Mouse (Mus musculus): ENCODE results near the gene Psma7. TPM values are rescaled to one million over a fixed set of nuclear protein-coding genes. Genes with fewer than 3 reads are reported as not detected.

Gene Psma7
- polyA plus RNA-seq, 1 experiment: 254 TPM

GRCm38 (mm10) chr2:180011370-180011769 lies 30.9 kb downstream of the Psma7 start:
- 84% methylated on average over 6 of the region's 6 CpGs for WGBS
- H3K27me3 ChIP-seq (ENCODE audit: control insufficient read depth, insufficient read depth, low read length): no peaks in the 10 kb centered on the region
- H3K27ac ChIP-seq (ENCODE audit: insufficient read depth, low read length): no peak overlapping the region
- no peak for DNase-seq
- TF ChIP-seq CTCF (IDR thresholded peaks at IDR 0.05; ENCODE audit: borderline replicate concordance, insufficient read depth, low read depth, low read length) (no peak), POLR2A (IDR thresholded peaks at IDR 0.05; ENCODE audit: borderline replicate concordance, insufficient read depth, low read length) (no peak)
- no peak overlapping the region for H3K4me3 ChIP-seq (replicated peaks; ENCODE audit: insufficient read depth, low read depth, low read length)
- H3K4me1 ChIP-seq (ENCODE audit: control insufficient read depth, insufficient read depth, low read length): no peaks in the 10 kb centered on the region

DNA sequence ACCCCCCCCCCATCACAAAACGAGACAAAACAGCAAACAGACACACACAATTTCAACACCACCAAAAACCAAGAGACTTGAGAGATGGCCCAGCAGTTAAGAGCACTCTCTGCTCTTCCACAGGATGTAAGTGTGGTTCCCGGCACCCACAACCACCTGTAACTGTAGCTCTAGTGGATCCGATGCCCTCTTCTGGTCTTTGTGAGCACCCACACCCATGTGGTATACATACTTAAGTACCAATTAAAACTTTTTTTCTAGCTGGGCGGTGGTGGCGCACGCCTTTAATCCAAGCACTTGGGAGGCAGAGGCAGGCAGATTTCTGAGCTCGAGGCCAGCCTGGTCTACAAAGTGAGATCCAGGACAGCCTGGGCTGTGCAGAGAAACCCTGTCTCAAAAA lies 31.5 kb downstream of the Psma7 start:
- no peak for DNase-seq
- 92% methylated on average over 7 of the region's 7 CpGs for WGBS
- Histone ChIP-seq H3K4me3 (replicated peaks; ENCODE audit: insufficient read depth, low read depth, low read length) (no peak overlapping the region), H3K4me1 (ENCODE audit: control insufficient read depth, insufficient read depth, low read length) (no peaks in the 10 kb centered on the region), H3K27ac (ENCODE audit: insufficient read depth, low read length) (no peak overlapping the region), H3K27me3 (ENCODE audit: control insufficient read depth, insufficient read depth, low read length) (no peaks in the 10 kb centered on the region)
- TF ChIP-seq POLR2A (IDR thresholded peaks at IDR 0.05; ENCODE audit: borderline replicate concordance, insufficient read depth, low read length) (no peak), CTCF (IDR thresholded peaks at IDR 0.05; ENCODE audit: borderline replicate concordance, insufficient read depth, low read depth, low read length) (no peak)

GRCm38 (mm10) chr2:180006352-180007017 lies 35.7 kb downstream of the Psma7 start:
- Histone ChIP-seq H3K4me3 (replicated peaks; ENCODE audit: insufficient read depth, low read depth, low read length) (no peak overlapping the region), H3K27ac (ENCODE audit: insufficient read depth, low read length) (no peak overlapping the region), H3K4me1 (ENCODE audit: control insufficient read depth, insufficient read depth, low read length) (no peaks in the 10 kb centered on the region), H3K27me3 (ENCODE audit: control insufficient read depth, insufficient read depth, low read length) (no peaks in the 10 kb centered on the region)
- no peak for DNase-seq
- WGBS: 51% methylated on average over 9 of the region's 9 CpGs
- TF ChIP-seq CTCF (IDR thresholded peaks at IDR 0.05; ENCODE audit: borderline replicate concordance, insufficient read depth, low read depth, low read length) (no peak), POLR2A (IDR thresholded peaks at IDR 0.05; ENCODE audit: borderline replicate concordance, insufficient read depth, low read length) (no peak)

DNA sequence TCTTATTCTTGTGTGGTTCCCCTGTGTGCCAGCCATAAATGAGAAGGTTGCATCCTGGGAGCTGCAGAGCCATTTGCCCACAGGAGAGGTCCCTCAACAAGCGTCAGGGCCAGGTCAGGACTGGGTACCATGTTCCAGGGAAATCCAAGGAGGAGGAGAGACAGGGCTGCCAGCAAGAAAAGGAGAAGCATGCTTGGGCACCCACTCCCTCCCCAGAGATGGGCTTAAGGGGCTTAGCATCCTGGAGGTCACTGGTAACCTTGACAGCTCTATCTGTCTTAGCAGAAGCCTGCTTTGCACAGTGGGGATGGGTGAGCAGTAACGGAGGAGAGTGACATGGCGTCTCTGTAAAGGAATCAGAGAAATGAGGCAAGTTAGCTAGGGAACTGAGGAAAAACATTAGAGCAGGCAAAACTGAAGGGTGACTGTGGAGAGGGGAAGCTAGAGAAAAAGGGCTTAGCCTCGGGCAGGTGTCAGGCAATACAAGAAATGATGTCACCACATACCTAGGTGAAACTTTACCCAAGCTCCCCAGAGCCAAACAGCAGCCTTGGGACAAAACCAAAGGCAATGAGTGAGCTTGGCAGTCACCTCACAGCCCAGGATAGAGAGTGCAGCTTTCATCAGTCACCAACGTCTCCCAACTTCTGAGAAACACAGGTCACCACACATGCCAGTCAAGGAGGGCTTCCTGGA lies 36.4 kb downstream of the Psma7 start:
- 55% methylated on average over 5 of the region's 5 CpGs for WGBS
- Histone ChIP-seq H3K27me3 (ENCODE audit: control insufficient read depth, insufficient read depth, low read length) (no peaks in the 10 kb centered on the region), H3K27ac (ENCODE audit: insufficient read depth, low read length) (no peak overlapping the region), H3K4me1 (ENCODE audit: control insufficient read depth, insufficient read depth, low read length) (no peaks in the 10 kb centered on the region), H3K4me3 (replicated peaks; ENCODE audit: insufficient read depth, low read depth, low read length) (no peak overlapping the region)
- TF ChIP-seq CTCF (IDR thresholded peaks at IDR 0.05; ENCODE audit: borderline replicate concordance, insufficient read depth, low read depth, low read length): no peak
- no peak for TF ChIP-seq POLR2A (IDR thresholded peaks at IDR 0.05; ENCODE audit: borderline replicate concordance, insufficient read depth, low read length)
- DNase-seq: no peak

DNA sequence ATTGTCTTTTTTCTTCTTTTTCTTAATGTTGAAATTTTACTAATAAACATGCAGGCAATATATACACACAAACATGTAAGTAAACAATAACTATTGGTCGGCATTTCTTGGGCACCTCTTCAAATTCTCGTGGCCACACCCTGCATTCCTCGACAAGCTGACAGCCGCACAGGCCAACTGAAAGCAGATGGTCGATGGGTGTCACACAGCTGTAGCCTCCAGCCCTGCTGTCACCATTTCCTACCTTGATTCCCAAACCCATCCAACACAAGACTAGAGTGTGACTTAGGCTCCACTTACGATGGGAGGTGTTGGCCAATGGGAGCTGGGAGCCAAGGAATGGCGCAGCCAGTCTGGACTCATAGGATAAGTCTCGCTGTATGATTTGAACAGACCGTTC lies 40.6 kb downstream of the Psma7 start:
- 75% methylated on average over 9 of the region's 9 CpGs for WGBS
- Histone ChIP-seq H3K4me3 (replicated peaks; ENCODE audit: insufficient read depth, low read depth, low read length) (no peak overlapping the region), H3K27ac (ENCODE audit: insufficient read depth, low read length) (no peak overlapping the region), H3K27me3 (ENCODE audit: control insufficient read depth, insufficient read depth, low read length) (no peaks in the 10 kb centered on the region), H3K4me1 (ENCODE audit: control insufficient read depth, insufficient read depth, low read length) (no peaks in the 10 kb centered on the region)
- TF ChIP-seq POLR2A (IDR thresholded peaks at IDR 0.05; ENCODE audit: borderline replicate concordance, insufficient read depth, low read length) (no peak), CTCF (IDR thresholded peaks at IDR 0.05; ENCODE audit: borderline replicate concordance, insufficient read depth, low read depth, low read length) (no peak)
- DNase-seq: no peak

DNA sequence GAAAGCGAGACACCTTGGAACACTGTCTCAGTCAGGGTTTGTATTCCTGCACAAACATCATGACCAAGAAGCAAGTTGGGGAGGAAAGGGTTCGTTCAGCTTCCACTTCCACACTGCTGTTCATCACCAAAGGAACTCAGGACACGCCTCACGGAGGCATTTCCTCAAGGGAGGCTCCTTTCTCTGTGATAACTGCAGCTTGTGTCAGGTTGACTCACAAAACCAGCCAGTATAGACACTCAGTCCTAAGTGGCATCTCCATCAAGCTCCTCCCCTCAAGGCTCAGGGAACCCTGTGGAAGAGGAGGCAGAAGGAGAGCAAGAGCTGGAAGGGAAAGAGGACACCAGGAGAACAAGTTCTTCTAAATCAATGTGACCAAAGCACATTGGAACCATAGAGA lies 43.8 kb downstream of the Psma7 start:
- WGBS: 79% methylated on average over 4 of the region's 4 CpGs
- no peak for DNase-seq
- no peaks in the 10 kb centered on the region for H3K27me3 ChIP-seq (ENCODE audit: control insufficient read depth, insufficient read depth, low read length)
- no peaks in the 10 kb centered on the region for H3K4me1 ChIP-seq (ENCODE audit: control insufficient read depth, insufficient read depth, low read length)
- TF ChIP-seq CTCF (IDR thresholded peaks at IDR 0.05; ENCODE audit: borderline replicate concordance, insufficient read depth, low read depth, low read length): no peak
- TF ChIP-seq POLR2A (IDR thresholded peaks at IDR 0.05; ENCODE audit: borderline replicate concordance, insufficient read depth, low read length): no peak
- no peak overlapping the region for H3K27ac ChIP-seq (ENCODE audit: insufficient read depth, low read length)
- no peak overlapping the region for H3K4me3 ChIP-seq (replicated peaks; ENCODE audit: insufficient read depth, low read depth, low read length)

GRCm38 (mm10) chr2:179993071-179993470 lies 49.2 kb downstream of the Psma7 start:
- Histone ChIP-seq H3K27ac (ENCODE audit: insufficient read depth, low read length) (no peak overlapping the region), H3K4me3 (replicated peaks; ENCODE audit: insufficient read depth, low read depth, low read length) (no peak overlapping the region), H3K4me1 (ENCODE audit: control insufficient read depth, insufficient read depth, low read length) (no peaks in the 10 kb centered on the region), H3K27me3 (ENCODE audit: control insufficient read depth, insufficient read depth, low read length) (no peaks in the 10 kb centered on the region)
- no peak for TF ChIP-seq CTCF (IDR thresholded peaks at IDR 0.05; ENCODE audit: borderline replicate concordance, insufficient read depth, low read depth, low read length)
- no peak for TF ChIP-seq POLR2A (IDR thresholded peaks at IDR 0.05; ENCODE audit: borderline replicate concordance, insufficient read depth, low read length)
- no peak for DNase-seq
- 77% methylated on average over 5 of the region's 5 CpGs for WGBS

- Histone ChIP-seq H3K4me1 (ENCODE audit: control insufficient read depth, insufficient read depth, low read length) (no peaks in the 10 kb centered on the region), H3K27me3 (ENCODE audit: control insufficient read depth, insufficient read depth, low read length) (no peaks in the 10 kb centered on the region), H3K4me3 (replicated peaks; ENCODE audit: insufficient read depth, low read depth, low read length) (no peak overlapping the region), H3K27ac (ENCODE audit: insufficient read depth, low read length) (no peak overlapping the region)
- WGBS: 71% methylated on average over 1 of the region's 1 CpGs
- TF ChIP-seq POLR2A (IDR thresholded peaks at IDR 0.05; ENCODE audit: borderline replicate concordance, insufficient read depth, low read length): no peak
- TF ChIP-seq CTCF (IDR thresholded peaks at IDR 0.05; ENCODE audit: borderline replicate concordance, insufficient read depth, low read depth, low read length): no peak
- DNase-seq: no peak
Measured at GRCm38 (mm10) chr2:179989098-179989497, 53.1 kb downstream of the Psma7 start.

Measured in cerebellum, adult 2 months (tissue).